Mouse (Mus musculus) thymus, postnatal 14 days (tissue): ENCODE results near the gene Cdkn2aipnl.

Experiments used
- DNase-seq: peaks from one replicate; pipeline ENCODE4 v3.0.0; 2021

Cdkn2aipnl gene

DNA sequence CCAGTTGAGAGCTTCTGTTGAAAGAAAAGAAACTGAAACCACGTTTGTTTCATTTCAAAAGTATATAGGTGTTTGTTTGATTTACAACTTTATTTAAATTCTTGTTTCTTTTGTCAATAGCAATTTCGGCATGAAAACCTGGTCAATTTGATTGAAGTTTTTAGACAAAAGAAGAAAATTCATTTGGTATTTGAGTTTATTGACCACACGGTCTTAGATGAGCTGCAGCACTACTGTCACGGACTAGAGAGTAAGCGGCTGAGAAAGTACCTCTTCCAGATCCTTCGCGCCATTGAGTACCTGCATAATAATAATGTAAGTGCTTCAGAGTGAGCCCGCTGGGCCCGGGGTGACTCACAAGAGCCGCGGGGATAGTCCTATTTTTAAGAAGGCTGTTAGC, 43.5 kb downstream of the Cdkn2aipnl start:
- DNase-seq: no peak

- DNase-seq: no peak
Measured at GRCm38 (mm10) chr11:52011541-52011940, 44.1 kb downstream of the Cdkn2aipnl start.

DNA sequence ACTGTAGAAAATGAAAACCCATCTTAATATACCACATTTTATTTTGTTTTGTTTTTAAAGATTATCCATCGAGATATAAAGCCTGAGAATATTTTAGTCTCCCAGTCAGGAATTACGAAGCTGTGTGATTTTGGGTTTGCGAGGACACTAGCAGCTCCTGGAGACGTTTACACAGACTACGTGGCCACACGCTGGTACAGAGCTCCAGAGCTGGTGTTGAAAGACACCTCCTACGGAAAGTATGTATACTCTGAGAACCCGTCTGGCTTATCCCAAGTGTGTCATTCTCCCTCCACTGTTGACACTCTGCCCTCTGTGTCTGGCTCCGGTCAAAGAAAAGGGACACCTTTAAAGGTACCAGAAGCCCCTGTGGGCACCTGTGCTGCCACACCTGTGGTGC, 50.8 kb downstream of the Cdkn2aipnl start:
- DNase-seq: no peak
